Mouse (Mus musculus): ENCODE data around the gene Rep15. TPM values are rescaled to one million over a fixed set of nuclear protein-coding genes. Genes with fewer than 3 reads are reported as not detected.

The Rep15 gene
- total RNA-seq (2015), result 0.27 TPM in 1 of 2 replicates, not detected in the other
- total RNA-seq (2017), result 0.41 TPM in 1 of 2 replicates, not detected in the other

DNA sequence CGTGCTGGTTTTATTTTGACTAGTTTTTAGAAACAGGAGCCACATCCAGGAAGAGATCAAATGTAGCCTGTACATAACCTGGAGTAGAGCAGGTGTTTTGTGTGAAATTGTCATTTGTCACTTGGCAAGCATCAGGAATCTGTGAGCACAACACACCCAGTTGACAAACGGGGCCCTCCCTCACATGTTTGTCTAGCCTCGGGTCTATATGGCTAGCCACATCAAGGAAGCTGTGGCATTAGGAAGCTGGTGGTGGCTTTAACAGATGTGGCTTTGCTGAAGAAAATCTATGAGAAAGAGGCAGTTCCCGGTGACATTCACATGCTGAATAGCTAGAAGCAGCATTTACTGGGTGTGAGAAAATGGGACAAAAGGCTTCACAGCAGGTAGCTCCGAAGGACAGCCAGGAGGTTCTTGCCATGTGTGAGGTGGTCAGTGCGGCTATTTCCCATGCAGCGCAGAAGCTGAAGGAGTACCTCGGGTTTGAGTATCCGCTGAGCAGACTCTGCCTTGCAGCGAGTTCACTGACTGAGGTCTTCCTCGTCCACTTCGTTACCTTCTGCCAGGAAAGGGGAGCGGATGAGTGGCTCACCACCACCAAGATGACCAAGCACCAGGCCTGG is at the start of gene Rep15:
Rep15 (plus strand) TSS at position 282 of the 623 bp plus-strand sequence.
- ATAC-seq (replicated peaks; ENCODE audit: poor library complexity), result no peak

- ATAC-seq (replicated peaks; ENCODE audit: poor library complexity), result no peak
These were observed 47.8 kb upstream of the Rep15 start for GRCm38 (mm10) chr6:146984569-146984968.

- peak; percentile 73 for ATAC-seq (replicated peaks; ENCODE audit: poor library complexity)
These were observed 38.1 kb upstream of the Rep15 start for GRCm38 (mm10) chr6:146994236-146994635.

DNA sequence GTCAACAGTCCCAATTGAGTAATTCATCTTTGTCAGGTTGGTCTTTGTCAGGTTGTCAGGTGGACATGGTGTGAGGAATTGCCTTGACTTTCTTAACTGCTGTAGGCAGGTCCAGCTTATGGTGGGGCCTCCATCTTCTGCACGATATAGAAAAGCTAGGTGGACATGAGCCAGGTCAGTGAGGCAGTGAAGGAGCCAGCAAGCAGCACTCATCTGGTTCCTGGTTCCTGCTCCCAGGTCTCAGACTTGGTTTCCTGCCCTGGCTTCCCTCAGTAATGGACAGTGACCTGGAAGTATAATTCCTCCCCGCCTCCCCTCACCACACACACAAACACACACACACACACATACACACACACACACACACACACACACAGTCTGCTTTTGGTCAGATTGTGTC is 37.0 kb upstream of the Rep15 start:
- no peak for ATAC-seq (replicated peaks; ENCODE audit: poor library complexity)

DNA sequence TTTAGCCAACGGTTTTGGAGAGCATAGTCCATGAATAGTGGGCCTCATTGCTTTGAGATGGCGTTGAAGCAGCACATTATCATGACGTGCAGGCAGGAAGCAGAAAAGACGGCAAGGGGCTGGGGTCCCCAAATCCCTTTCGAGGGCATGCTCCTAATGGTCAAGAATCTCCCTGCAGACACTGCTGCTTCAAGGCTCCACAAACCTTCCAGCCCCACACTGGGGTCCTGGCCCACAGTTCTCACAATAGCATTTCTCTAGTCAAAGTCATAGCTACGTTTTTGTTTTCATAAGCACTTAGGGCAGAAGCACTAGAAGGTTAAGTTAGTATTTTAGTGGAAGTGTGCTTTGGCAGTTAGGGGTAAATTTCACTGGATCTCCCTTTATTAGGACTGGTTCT is 36.5 kb upstream of the Rep15 start:
- ATAC-seq (replicated peaks; ENCODE audit: poor library complexity), result no peak

DNA sequence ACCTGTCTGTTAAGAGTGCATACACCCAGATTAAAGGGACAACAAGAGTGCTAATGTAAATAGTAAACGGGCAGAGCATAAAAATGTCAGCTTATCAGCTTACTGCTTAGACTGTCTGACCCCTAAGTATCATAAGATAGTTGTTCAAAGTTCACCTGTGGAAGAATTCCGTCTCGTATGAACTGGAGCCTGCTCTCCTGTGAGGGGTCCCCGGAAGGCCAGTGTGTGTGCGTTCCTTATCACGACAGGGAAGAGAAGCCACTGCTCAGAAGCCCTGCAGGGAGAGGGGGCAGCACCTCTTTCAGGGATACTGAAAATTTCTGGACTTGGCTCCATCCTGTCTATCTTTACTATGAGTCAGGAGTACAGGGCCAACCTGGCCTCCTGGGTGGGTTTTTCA is 35.4 kb upstream of the Rep15 start:
- ATAC-seq (replicated peaks; ENCODE audit: poor library complexity), result no peak

DNA sequence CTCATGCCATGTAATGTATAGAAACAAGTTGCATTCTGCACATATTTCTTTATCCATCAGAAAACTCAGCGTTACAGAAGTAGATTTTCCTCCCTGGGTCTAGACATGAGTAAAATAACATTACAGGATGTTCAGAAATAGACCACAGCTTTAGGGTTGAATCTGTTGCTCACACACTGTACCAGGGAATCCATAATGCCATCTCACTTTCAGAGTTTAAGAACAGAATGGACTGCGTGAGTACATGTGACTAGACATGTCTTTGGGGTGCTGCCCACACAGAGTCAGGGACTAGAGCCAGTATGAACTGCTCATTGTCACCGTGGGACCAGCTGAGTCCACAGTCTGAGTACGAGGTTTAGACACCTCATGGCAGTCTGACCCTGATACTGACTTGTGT is 33.7 kb upstream of the Rep15 start:
- ATAC-seq (replicated peaks; ENCODE audit: poor library complexity), result no peak

GRCm38 (mm10) chr6:146999302-146999701 is 33.1 kb upstream of the Rep15 start:
- no peak for ATAC-seq (replicated peaks; ENCODE audit: poor library complexity)

- ATAC-seq (replicated peaks; ENCODE audit: poor library complexity), result no peak
These were observed 32.6 kb upstream of the Rep15 start for GRCm38 (mm10) chr6:146999755-147000154.

- ATAC-seq (replicated peaks; ENCODE audit: poor library complexity), result peak; percentile 86
These were observed 24.2 kb upstream of the Rep15 start for GRCm38 (mm10) chr6:147008148-147008547.

DNA sequence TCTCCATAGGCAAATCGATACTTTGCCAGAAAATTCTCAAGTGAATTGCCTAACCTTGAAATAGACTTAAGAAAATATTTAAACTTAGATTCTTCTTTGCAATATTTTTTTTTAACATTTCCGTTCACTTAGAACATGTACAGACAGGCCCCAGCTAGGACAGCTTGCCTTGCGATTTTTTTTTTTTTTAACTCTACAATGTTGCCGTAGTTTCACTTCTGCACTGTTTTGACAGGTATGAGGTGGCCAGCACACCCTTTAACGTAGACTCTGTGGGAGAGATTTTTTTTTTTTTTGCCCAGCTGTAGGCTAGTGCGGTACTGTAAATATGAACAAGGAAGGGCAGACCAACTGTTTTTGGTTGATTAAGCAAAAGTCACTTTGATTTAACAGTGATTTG is 22.0 kb upstream of the Rep15 start:
- no peak for ATAC-seq (replicated peaks; ENCODE audit: poor library complexity)

DNA sequence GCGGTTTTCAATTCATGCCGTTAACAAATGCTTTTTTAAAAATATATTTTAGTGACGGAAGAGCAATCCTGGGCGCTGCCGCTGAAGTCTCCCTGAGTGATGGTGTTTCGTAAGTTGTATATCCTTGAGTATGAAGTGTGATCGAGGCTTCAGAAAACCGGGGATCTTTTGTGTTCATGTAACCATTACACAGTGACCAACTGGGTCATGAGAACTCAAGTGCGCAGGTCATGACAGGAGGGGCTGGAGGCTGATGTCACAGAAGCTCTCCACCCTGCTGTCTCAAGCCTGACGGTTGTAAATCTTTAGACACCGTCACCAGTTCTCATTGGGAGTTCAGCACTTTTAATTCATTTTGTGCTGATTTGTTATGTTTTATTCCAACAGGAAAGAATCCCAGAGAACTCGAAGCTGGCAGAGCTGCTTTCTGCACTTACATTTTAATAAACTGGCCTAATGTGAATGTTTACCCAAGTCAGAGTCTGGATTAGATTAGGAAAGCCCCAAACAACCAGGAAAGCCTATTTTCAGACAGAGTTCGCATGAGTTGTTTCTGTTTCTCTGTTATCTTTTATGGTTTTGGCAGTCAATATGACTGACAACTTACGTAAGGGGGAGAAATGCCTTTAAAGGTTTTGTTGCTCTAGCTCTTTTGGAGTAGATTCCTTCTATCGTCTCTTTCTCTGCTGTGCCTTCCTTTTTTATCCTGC is 21.4 kb upstream of the Rep15 start:
- no peak for ATAC-seq (replicated peaks; ENCODE audit: poor library complexity)

DNA sequence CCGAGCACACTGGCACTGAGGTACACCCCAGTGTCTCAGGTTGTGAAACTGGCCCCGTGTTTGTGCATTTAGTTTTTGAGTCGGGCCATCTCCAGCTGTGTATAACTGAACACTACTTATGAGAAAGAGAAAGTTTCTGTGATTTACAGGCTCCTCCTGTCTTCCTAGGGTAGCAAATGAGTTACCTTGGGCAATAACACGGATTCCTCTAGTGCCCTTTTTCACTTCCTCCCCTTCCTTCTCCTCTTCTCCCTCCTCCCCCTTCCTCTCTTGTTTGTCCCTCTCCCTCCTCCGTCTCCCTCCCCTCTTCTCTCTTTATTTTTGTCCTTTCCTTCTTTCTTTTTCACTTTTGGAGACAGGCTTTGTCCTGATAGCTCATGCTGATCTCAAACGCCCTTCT is 20.8 kb upstream of the Rep15 start:
- ATAC-seq (replicated peaks; ENCODE audit: poor library complexity), result no peak; the same call in 1 of the 2 replicates

DNA sequence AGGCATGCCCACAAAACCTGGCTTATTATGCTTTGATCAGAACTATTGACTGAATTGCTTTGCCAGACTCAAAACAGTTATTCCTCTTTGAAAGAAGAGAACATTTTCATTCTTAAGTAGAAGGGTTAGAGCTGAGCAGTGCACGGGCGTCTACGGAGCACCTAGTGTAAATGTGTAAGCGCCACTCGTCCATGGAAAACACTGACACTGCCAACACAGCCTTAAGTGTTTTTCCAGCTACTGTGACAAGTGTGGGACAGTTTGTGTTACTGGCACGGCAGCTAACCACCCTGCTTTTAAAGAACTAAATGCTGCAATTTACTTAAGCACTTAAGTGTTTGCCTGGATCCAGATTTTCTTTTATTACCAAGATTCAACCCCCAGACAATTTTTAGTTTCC is 20.4 kb upstream of the Rep15 start:
- ATAC-seq (replicated peaks; ENCODE audit: poor library complexity), result no peak

DNA sequence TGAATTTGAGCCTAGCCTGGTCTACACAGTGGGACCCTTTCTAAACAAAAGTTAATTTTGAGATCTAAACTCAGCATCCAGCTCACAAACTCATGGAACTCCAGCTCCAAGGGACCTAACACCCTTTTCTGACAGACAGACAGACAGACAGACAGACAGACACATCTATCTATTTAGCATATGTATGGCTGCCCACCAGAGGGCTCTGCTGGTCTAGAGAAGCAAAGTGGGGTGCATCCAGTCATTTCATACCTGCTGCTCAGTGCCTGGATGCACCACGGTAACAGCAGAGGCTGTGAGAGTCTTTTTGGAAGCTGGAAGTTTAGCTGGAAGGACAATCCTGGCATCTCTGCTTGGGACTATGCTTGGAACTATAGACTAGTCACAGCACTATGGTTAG is 18.8 kb upstream of the Rep15 start:
- ATAC-seq (replicated peaks; ENCODE audit: poor library complexity), result peak; percentile 60

- ATAC-seq (replicated peaks; ENCODE audit: poor library complexity), result no peak
These were observed 14.5 kb upstream of the Rep15 start for GRCm38 (mm10) chr6:147017906-147018305.

DNA sequence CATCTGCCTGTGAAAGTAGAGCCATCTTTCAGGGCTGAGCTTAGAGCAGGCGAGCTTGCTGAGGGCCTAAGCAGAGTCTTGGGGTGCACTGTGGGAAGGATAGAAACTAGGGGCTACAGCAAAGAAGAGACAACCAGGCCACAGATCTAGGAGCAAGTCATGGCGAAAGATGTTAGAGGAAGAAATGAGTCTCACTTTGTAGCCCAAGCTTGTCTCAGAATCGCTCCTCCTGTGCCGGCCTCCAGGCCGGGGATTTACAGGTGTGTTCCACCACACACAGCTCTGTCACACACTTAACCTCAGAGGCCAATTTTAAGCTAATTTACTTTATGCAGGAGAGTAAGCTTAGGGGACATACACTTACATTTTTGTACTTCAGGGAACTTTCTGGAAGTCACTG is 14.0 kb upstream of the Rep15 start:
- no peak for ATAC-seq (replicated peaks; ENCODE audit: poor library complexity)

DNA sequence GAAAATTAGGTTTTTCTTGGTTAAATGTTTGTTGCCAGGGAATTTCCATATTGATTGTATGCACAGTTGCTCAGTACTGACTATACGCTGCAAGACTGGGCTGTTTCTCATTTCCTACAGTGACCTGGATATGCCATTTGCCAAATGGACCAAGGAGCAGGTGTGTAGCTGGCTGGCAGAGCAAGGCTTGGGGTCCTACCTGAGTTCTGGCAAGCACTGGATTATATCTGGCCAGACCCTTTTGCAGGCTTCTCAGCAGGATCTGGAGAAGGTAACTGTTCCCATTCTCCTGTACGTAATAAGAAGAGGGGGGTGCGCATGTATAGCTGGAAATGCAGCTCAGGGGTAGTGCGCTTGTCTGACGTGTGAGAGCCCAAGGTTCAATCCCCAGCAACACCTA is 11.2 kb upstream of the Rep15 start:
- ATAC-seq (replicated peaks; ENCODE audit: poor library complexity), result no peak

GRCm38 (mm10) chr6:147022375-147023132 is 9.8 kb upstream of the Rep15 start:
- no peak; the same call in 1 of the 2 replicates for ATAC-seq (replicated peaks; ENCODE audit: poor library complexity)

- ATAC-seq (replicated peaks; ENCODE audit: poor library complexity), result no peak
These were observed 9.3 kb upstream of the Rep15 start for GRCm38 (mm10) chr6:147023133-147023395.

DNA sequence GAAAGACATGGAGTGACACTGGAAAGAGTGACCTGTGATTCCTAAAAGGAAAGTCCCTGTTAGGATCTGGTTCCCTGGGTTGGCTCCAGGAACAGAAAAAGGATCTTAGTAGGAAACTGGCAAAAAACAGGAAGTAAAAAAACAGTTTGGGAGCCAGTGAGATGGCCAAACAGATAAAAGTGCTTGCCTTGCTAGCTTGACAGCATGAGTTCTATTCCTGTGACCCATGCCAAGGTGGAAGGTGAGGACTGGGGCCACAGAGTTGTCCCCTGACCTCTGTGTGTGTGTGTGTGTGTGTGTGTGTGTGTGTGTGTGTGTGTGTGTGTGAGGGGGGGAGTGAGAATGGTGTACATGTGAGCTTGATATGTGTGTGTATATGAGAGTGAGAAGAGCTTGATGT is 8.8 kb upstream of the Rep15 start:
- peak; percentile 42 for ATAC-seq (replicated peaks; ENCODE audit: poor library complexity)

DNA sequence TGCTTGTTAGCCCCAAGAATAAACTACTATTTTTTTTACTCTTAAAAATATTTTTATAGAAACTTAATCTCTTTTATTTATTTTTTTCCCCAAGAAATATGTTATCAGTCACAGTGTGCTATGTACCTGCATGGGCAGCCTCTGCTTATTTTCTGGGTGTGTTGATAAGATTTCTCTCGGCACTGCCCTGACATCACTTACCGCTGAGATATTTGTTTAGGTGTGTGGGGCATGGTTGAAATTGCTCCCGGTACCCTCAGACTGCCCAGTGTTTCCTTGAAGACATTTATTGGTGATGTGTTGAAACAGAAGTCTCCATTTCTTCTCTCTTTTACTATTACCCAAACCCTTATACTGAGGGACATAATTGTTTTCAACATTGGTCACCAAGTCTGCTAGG is 7.6 kb upstream of the Rep15 start:
- ATAC-seq (replicated peaks; ENCODE audit: poor library complexity), result no peak

Data from megakaryocyte progenitor cell, adult 5-6 weeks (primary cell).